Comparison of ENCODE assay signal across 15 mouse cellular contexts in the genomic region with DNA sequence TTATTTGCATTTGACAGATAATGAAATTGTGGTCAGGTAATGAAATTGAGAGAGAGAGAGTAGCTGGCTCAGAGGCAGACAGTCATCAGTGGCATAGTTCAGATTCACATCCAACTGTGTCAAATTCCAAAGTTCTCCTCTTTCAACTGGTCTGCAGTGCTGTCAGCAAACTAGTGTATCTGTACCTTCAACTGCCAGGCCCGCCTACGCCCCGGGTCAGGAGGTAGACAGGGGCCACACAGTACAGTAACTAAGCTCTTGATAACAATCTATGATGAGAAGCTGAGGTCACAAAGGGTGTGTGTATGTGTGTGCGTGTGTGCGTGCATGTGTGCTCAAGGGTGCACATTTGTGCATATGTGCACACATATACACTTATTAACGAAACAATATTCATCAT.
"Had no signal": no experiment of that assay in that cellular context is flagged by ENCODE, and none has a peak within 500 bp of the region (broad histone marks: within the 10 kb centered on the region; RNA-seq: fewer than 3 reads in every experiment).

No protein-coding gene starts in this region.

- DNase-seq: kidney, adult 8-10 months; layer of hippocampus, adult 9-11 months; layer of hippocampus, postnatal 36 days; lung, adult 2 months; lung, postnatal 36 days; midbrain, embryonic 14.5 days; spleen, adult 18-20 months; thymus, adult 18-20 months; thymus, postnatal 14 days had no signal

- H3K4me2 ChIP-seq: limb, embryonic 12.5 days; neural tube, embryonic 15.5 days had no signal

- H3K27me3 ChIP-seq: limb, embryonic 12.5 days; neural tube, embryonic 15.5 days had no signal

- H3K4me3 ChIP-seq: limb, embryonic 12.5 days; myocyte; neural tube, embryonic 15.5 days had no signal

- H3K36me3 ChIP-seq: limb, embryonic 12.5 days; neural tube, embryonic 15.5 days had no signal

- ATAC-seq: hindbrain, embryonic 16.5 days; inflammation-experienced regulatory T-cells, adult 6 months; lung, postnatal 0 days had no signal

- H3K4me1 ChIP-seq: limb, embryonic 12.5 days; neural tube, embryonic 15.5 days had no signal

- H3K9ac ChIP-seq: limb, embryonic 12.5 days; neural tube, embryonic 15.5 days had no signal

- H3K9me3 ChIP-seq: limb, embryonic 12.5 days; neural tube, embryonic 15.5 days had no signal

- H3K27ac ChIP-seq: limb, embryonic 12.5 days; neural tube, embryonic 15.5 days had no signal
